Mouse (Mus musculus) lung, adult 18-20 months (tissue): ENCODE data around the gene Olfr1441.

Experiments
- DNase-seq, 2 experiments: peaks; one replicate each; pipeline ENCODE4 v3.0.0; 2022; ENCODE audit warnings: mixed read lengths in 2 of 2

Gene Olfr1441

GRCm38 (mm10) chr19:12463722-12464035 lies 46.4 kb downstream of the Olfr1441 start:
- DNase-seq = peak; percentile 86 to 87

DNA sequence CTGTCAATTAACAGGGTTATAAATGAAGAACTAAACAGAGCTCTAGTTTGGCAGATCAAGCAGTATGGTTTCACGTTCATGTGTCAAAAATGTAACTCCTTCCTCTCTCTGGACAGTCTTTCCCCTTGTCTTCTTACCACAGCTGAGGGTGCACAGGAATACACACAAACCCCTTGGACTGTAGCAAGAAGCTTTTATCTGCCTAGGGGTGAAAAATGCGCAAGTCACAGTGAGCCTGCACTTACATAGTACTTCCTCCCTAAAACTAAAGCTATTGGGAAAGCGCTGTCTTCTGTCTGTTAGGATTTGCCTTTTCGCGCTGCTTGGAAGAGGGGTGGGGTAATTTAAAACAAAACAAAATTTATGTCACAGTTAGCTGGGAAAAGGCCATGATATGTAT lies 46.9 kb downstream of the Olfr1441 start:
- no peak for DNase-seq

GRCm38 (mm10) chr19:12464674-12465073 lies 47.4 kb downstream of the Olfr1441 start:
- peak; percentile 81 to 82 for DNase-seq

DNA sequence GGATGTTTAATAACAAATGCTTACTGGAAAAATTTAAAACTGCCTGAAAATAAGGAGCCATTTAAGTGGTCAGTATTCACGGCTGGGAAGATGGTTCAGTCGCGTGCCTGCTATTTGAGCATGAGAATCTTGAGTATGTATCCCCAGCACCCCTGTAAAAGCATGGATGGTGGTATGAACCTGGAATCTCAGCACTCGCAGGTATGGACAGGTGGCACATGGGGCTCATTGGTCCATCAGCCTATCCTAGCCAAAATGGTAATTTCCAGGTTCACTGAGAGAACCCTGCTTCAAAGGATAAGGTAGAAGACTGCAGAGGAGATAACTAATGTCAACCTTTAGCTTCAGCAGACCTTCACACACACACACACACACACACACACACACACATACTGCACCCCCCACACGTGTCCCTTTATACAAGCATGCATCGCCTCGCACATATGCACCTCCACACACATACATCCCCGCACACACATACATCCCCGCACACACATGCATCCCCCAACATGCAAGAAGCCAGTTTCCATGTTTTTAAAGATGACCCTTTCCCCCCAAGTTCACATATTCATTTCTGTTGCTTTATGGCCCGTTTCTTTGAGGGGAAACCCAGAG lies 48.4 kb downstream of the Olfr1441 start:
- no peak for DNase-seq

DNA sequence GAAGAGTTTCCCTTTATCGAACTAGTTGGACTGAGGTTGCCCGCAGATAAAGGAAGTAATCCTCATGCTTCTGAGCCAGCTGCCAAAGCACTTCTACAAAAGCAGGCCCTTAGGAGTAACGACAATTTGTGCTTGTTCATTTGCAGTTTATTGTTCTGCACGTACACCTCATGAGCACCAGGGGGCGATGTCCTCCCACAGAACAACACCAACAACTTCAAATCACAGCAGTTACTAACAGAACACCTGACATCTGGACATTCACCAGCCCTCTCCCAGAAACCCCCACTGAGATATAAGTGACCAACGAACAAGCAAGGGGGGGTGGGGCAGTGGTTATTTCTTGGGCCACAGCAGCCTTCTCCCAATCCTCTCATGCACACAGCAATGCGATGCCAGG lies 49.0 kb downstream of the Olfr1441 start:
- peak; percentile 69 to 77 for DNase-seq

DNA sequence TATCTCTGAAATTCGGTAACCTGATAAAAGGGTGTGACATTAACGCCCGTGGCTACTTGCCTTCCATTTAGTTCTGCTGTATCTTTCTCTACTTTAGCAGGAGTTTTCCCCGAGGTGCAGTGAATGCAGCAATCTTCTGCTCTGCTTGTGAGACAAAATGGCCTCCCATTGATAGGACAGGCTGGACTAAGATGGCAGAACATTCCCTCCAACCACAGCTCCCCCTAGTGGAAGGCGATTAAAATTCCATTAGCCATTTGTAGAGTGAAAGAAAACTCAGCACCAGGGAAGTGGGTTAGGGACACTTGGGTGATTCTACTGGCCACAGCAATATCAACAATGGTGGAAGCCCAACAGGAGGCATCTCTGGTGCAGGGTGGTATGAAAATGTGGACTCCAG lies 50.2 kb downstream of the Olfr1441 start:
- no peak for DNase-seq

- no peak for DNase-seq
These were observed 54.6 kb downstream of the Olfr1441 start for GRCm38 (mm10) chr19:12471866-12472265.

- DNase-seq = no peak
These were observed 55.2 kb downstream of the Olfr1441 start for GRCm38 (mm10) chr19:12472381-12472976.
